Mouse (Mus musculus): ENCODE measurements around the gene Cobll1.

- TF ChIP-seq CTCF (IDR thresholded peaks at IDR 0.05; ENCODE audit: borderline replicate concordance, insufficient read depth, low read length) (no peak), POLR2A (IDR thresholded peaks at IDR 0.05; ENCODE audit: low read depth, low read length) (no peak)
Measured at GRCm38 (mm10) chr2:65219375-65220135, 19.6 kb downstream of the Cobll1 start.
